Mouse (Mus musculus): ENCODE results near the gene Rps9. TPM values are rescaled to one million over a fixed set of nuclear protein-coding genes. Genes with fewer than 3 reads are reported as not detected.

Gene Rps9
- 1,380 and 1,502 TPM in 2 replicates for polyA plus RNA-seq (2015; fragmentation: Nextera tagmentation; extraction: Ambion mirVana)

GRCm38 (mm10) chr7:3703879-3704441 lies at the start of gene Rps9:
TSS of gene Rps9 (plus strand) at chr7:3703993.
- peak; percentile 93 for ATAC-seq (ENCODE audit: borderline replicate concordance, extremely low read depth, low FRiP score, low TSS enrichment)
- Histone ChIP-seq H3K4me1 (peaks cover 24% of the 10 kb centered on the region), H3K4me3 (peak within 1 kb of the TSS; percentile 69), H3K9me3 (no peaks in the 10 kb centered on the region), H3K9ac (peak within 1 kb of the TSS; percentile 79), H3K27me3 (no peaks in the 10 kb centered on the region), H3K27ac (peak within 1 kb of the TSS; percentile 93), H3K4me2 (peak within 1 kb of the TSS; percentile 82), H3K36me3 (peaks cover 46% of the 10 kb centered on the region)
- WGBS: under 1% methylated on average over 42 of the region's 42 CpGs

- no peak for ATAC-seq (ENCODE audit: borderline replicate concordance, extremely low read depth, low FRiP score, low TSS enrichment)
- no peaks in the 10 kb centered on the region for H3K27me3 ChIP-seq
- no peaks in the 10 kb centered on the region for H3K9me3 ChIP-seq
- no peak overlapping the region for H3K4me2 ChIP-seq
- no peak overlapping the region for H3K9ac ChIP-seq
- peaks cover 98% of the 10 kb centered on the region for H3K36me3 ChIP-seq
- no peak overlapping the region for H3K4me3 ChIP-seq
- WGBS: 67% methylated on average over 4 of the region's 4 CpGs
- no peaks in the 10 kb centered on the region for H3K4me1 ChIP-seq
- no peak overlapping the region for H3K27ac ChIP-seq
Observed at GRCm38 (mm10) chr7:3656966-3657365, 46.8 kb upstream of the Rps9 start.

GRCm38 (mm10) chr7:3658578-3658977 lies 45.2 kb upstream of the Rps9 start:
- no peaks in the 10 kb centered on the region for H3K27me3 ChIP-seq
- H3K4me3 ChIP-seq: no peak overlapping the region
- no peaks in the 10 kb centered on the region for H3K9me3 ChIP-seq
- H3K36me3 ChIP-seq: peaks cover 96% of the 10 kb centered on the region
- peaks cover 5% of the 10 kb centered on the region for H3K4me1 ChIP-seq
- no peak overlapping the region for H3K9ac ChIP-seq
- 93% methylated on average over 14 of the region's 14 CpGs for WGBS
- no peak overlapping the region for H3K27ac ChIP-seq
- ATAC-seq (ENCODE audit: borderline replicate concordance, extremely low read depth, low FRiP score, low TSS enrichment): no peak
- no peak overlapping the region for H3K4me2 ChIP-seq

DNA sequence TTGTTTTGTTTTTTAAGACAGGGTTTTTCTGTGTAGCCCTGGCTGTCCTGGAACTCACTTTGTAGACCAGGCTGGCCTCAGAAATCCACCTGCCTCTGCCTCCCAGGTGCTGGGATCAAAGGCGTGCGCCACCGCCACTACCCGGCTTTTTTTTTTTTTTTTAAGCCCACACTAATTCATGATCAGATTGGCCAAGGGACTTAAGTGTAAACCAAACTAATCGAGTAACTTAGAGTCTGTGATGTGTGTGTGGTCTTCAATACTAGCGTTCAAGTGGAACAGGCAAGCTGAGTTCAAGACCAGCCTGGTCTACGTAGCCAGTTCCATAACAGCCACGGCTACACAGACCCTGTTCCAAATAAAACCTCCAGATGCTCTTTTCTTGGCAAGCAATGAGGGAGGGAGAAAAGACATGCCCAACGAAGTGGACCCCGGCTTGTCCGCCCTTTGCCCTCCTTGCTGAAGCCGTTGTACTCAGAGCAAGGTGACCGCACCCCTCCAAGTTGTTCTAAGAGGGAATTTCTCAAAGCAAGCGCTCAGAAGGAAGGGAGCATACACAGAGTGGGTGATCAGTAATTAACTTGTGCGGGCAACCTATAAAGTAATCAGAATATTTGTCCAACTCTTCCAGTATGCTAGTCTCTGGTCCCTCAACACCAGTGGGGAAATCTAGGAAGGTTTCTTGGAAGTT lies 39.1 kb upstream of the Rps9 start:
- 26% methylated on average over 15 of the region's 15 CpGs for WGBS

GRCm38 (mm10) chr7:3665215-3666114 lies 38.3 kb upstream of the Rps9 start, which contains the start of gene Leng1:
TSS of gene Leng1 (minus strand) at chr7:3665840.
- Histone ChIP-seq H3K36me3 (peaks cover 27% of the 10 kb centered on the region), H3K9me3 (no peaks in the 10 kb centered on the region), H3K27me3 (no peaks in the 10 kb centered on the region), H3K27ac (peak within 1 kb of the TSS; percentile 91), H3K4me1 (peaks cover 35% of the 10 kb centered on the region), H3K9ac (peak within 1 kb of the TSS; percentile 65), H3K4me3 (peak within 1 kb of the TSS; percentile 55), H3K4me2 (peak within 1 kb of the TSS; percentile 69)
- WGBS: 2% methylated on average over 45 of the region's 45 CpGs
- peak; percentile 98 for ATAC-seq (ENCODE audit: borderline replicate concordance, extremely low read depth, low FRiP score, low TSS enrichment)

More for the DNA sequence above, 39.1 kb upstream of the Rps9 start:
- peak overlapping the region; percentile 69 for H3K4me2 ChIP-seq
- H3K9me3 ChIP-seq: no peaks in the 10 kb centered on the region
- peak; percentile 12; the same call in 1 of the 2 replicates for ATAC-seq (ENCODE audit: borderline replicate concordance, extremely low read depth, low FRiP score, low TSS enrichment)
- peaks cover 35% of the 10 kb centered on the region for H3K4me1 ChIP-seq
- peak overlapping the region; percentile 65 for H3K9ac ChIP-seq
- peak overlapping the region; percentile 72 for H3K27ac ChIP-seq
- peak overlapping the region; percentile 55 for H3K4me3 ChIP-seq
- no peaks in the 10 kb centered on the region for H3K27me3 ChIP-seq
- peaks cover 35% of the 10 kb centered on the region for H3K36me3 ChIP-seq

DNA sequence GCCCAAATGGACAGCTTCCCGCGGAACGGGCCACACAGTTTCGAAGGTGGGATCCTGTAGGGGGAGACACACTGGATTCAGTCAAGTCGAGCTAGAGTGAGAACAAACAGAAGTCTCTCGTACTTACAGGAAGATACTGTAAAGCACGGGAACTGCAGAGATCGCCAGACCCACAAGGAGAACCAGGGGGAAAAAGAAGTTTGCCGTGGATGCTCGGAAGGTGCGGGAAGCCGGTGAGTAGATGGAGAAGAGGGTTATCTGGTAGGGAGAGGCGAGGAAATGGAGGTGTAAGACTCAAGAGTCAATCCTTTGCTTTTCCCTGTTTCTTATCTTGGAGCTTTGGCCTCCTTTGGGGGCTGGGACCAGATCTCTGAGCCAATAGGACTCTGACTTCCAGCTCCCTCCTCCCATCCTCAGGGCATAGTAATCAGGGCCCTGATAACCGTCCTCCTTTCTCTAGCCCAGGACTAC lies 36.8 kb upstream of the Rps9 start:
- Histone ChIP-seq H3K4me3 (0 out of 2 replicates have a peak overlapping the region, but pooled peaks have one; percentile 16), H3K36me3 (peaks cover 13% of the 10 kb centered on the region), H3K4me1 (peaks cover 35% of the 10 kb centered on the region), H3K4me2 (peak overlapping the region; percentile 30), H3K27ac (peak overlapping the region; percentile 45; the same call in 1 of the 2 replicates), H3K9me3 (no peaks in the 10 kb centered on the region), H3K9ac (peak overlapping the region; percentile 27; the same call in 1 of the 2 replicates), H3K27me3 (no peaks in the 10 kb centered on the region)
- ATAC-seq (ENCODE audit: borderline replicate concordance, extremely low read depth, low FRiP score, low TSS enrichment): no peak
- 13% methylated on average over 14 of the region's 14 CpGs for WGBS

- ATAC-seq (ENCODE audit: borderline replicate concordance, extremely low read depth, low FRiP score, low TSS enrichment): peak; percentile 81
- H3K27ac ChIP-seq: no peak overlapping the region
- H3K4me1 ChIP-seq: no peaks in the 10 kb centered on the region
- WGBS: 67% methylated on average over 10 of the region's 10 CpGs
- H3K9ac ChIP-seq: no peak overlapping the region
- no peaks in the 10 kb centered on the region for H3K36me3 ChIP-seq
- no peaks in the 10 kb centered on the region for H3K27me3 ChIP-seq
- no peaks in the 10 kb centered on the region for H3K9me3 ChIP-seq
- H3K4me3 ChIP-seq: no peak overlapping the region
- H3K4me2 ChIP-seq: no peak overlapping the region
Observed at GRCm38 (mm10) chr7:3674507-3675227, 29.1 kb upstream of the Rps9 start.

- H3K27ac ChIP-seq: no peak overlapping the region
- no peaks in the 10 kb centered on the region for H3K4me1 ChIP-seq
- no peak overlapping the region for H3K4me2 ChIP-seq
- no peak overlapping the region for H3K9ac ChIP-seq
- H3K4me3 ChIP-seq: no peak overlapping the region
- no peak for ATAC-seq (ENCODE audit: borderline replicate concordance, extremely low read depth, low FRiP score, low TSS enrichment)
- 76% methylated on average over 3 of the region's 3 CpGs for WGBS
- 0 out of 2 replicates have a peak, but pooled peaks cover 1% of the 10 kb centered on the region for H3K36me3 ChIP-seq
- H3K27me3 ChIP-seq: no peaks in the 10 kb centered on the region
- no peaks in the 10 kb centered on the region for H3K9me3 ChIP-seq
Observed at GRCm38 (mm10) chr7:3675228-3675548, 28.6 kb upstream of the Rps9 start.

DNA sequence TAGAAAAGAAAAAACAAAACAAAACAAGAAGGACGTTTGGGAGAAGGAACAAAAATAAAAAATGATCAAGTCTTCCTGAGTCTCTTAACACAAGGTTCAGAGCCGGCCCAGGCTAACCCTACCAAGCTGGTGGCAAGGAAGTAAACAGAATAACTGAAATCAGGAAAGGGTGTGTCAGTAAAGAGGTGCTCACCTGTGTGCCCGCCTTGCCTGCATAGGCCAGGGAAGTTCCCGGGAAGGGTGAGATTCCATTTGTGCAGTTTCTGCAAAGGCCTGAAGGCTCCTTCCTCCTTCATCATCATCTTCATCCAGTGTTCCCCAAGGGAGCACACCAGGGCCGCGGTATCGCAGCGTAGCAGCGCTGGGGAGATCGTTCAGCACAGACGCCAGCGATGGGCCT lies 27.4 kb upstream of the Rps9 start:
- no peak for ATAC-seq (ENCODE audit: borderline replicate concordance, extremely low read depth, low FRiP score, low TSS enrichment)
- H3K9me3 ChIP-seq: no peaks in the 10 kb centered on the region
- no peaks in the 10 kb centered on the region for H3K27me3 ChIP-seq
- peak overlapping the region; percentile 43 for H3K4me2 ChIP-seq
- H3K9ac ChIP-seq: 0 out of 2 replicates have a peak overlapping the region, but pooled peaks have one; percentile 16
- H3K4me1 ChIP-seq: no peaks in the 10 kb centered on the region
- 85% methylated on average over 12 of the region's 12 CpGs for WGBS
- peak overlapping the region; percentile 30 for H3K4me3 ChIP-seq
- no peak overlapping the region for H3K27ac ChIP-seq
- 0 out of 2 replicates have a peak, but pooled peaks cover 3% of the 10 kb centered on the region for H3K36me3 ChIP-seq

- peak within 1 kb of the TSS; percentile 30 for H3K4me3 ChIP-seq
- H3K27me3 ChIP-seq: no peaks in the 10 kb centered on the region
- H3K9me3 ChIP-seq: no peaks in the 10 kb centered on the region
- no peak within 1 kb of the TSS for H3K27ac ChIP-seq
- peak within 1 kb of the TSS; percentile 43 for H3K4me2 ChIP-seq
- peak within 1 kb of the TSS; percentile 16; the same call in 1 of the 2 replicates for H3K9ac ChIP-seq
- 0 out of 2 replicates have a peak, but pooled peaks cover 3% of the 10 kb centered on the region for H3K36me3 ChIP-seq
- 39% methylated on average over 9 of the region's 9 CpGs for WGBS
- peak; percentile 48; the same call in 1 of the 2 replicates for ATAC-seq (ENCODE audit: borderline replicate concordance, extremely low read depth, low FRiP score, low TSS enrichment)
- no peaks in the 10 kb centered on the region for H3K4me1 ChIP-seq
Observed at GRCm38 (mm10) chr7:3677342-3677741, 26.5 kb upstream of the Rps9 start, which contains the start of gene Tmc4. TSS of gene Tmc4 (minus strand) at chr7:3677553.

All from lung, embryonic 15.5 days (tissue).